Mouse (Mus musculus) embryo, embryonic 10 days (tissue): Measurements from ENCODE around the gene Atg14.
A peak's percentile ranks its signal among the peaks of the same experiment; 100 is the strongest.
"Not testable (repeated sequence)": the region's sequence is repeated elsewhere in the genome, so short reads cannot be mapped to it uniquely, and the experiment has no call there.

Experiments
- DNase-seq: peaks from one replicate; pipeline ENCODE4 v3.0.0-alpha.2; 2015; ENCODE audit warnings: low spot score

The Atg14 gene

GRCm38 (mm10) chr14:47570549-47570948, at the start of gene Atg14:
Gene Atg14, minus strand, starts transcription at chr14:47570649.
- not testable (repeated sequence) for DNase-seq

- DNase-seq = no peak
Observed at GRCm38 (mm10) chr14:47618891-47619290, 48.4 kb upstream of the Atg14 start.

DNA sequence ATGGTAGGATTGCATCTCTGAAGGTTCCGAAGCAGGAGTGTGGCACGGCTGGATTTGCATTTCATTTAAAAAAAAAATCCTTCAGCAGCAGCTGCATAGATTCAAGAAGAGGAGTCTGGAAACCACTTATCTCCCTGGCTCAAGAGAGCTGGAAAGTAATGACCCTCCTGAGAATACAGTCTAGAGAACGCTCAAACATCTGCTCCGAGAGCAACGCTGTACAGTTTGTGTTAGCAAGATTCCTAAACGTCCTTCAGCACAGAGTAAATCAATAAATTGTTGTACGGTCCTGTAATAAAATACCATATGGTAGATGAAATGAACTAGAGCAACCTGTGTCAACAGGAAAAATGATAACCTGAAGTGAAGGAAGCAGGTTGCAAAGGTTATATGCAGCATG, 42.8 kb upstream of the Atg14 start:
- no peak for DNase-seq

DNA sequence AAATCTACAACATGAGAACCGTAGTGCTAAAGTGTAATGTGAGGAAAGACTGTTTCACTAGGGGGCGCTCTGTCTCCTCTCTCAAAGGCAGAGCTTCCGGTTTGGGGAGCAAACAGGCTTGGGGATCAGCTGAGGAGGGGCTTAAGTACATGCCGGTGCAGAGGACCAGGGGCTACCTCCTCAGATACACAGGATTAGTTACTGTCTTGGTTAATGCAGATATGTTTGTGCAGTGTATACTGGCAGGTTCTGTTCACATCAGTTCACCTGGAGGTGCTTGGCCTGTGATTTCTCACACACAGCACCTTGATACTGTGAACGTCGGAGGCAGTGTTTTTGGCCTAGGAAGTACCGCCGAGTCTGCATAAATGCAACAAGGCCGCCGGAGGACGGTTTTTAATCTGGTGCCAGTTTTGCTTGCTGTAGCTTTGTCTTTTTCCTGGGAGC, 27.5 kb upstream of the Atg14 start:
- peak; percentile 86 for DNase-seq

GRCm38 (mm10) chr14:47594426-47595103, 24.1 kb upstream of the Atg14 start:
- no peak for DNase-seq

DNA sequence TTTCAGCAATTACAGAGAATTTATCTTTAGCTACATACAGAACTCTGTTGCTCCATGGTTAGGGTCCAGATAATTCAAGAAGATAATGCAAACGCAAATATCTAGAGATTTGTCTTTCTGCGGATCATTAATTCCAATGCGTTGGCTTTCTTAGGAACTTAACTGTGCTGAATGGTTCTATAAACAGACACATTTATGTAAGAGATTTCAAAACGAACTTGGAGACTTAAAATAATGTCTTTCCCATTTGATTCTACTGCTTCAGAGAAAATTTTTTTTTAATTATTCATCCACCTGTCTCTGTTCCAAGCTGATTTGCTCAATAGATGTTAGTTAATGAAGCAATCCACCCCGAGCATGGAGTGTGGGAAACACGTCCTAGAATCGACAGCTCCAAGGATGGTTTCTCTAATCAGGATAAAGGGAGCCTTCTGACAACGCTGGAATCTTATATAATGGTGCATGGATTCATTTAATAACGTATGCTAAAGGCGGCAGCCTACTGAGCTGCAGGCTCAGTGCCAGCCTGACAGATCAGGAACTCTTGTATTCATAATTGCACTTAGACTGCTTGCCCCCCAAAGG, 20.0 kb upstream of the Atg14 start:
- no peak for DNase-seq

- DNase-seq = no peak
Observed at GRCm38 (mm10) chr14:47589444-47589843, 19.0 kb upstream of the Atg14 start.

- no peak for DNase-seq
Observed at GRCm38 (mm10) chr14:47584346-47584745, 13.9 kb upstream of the Atg14 start.

- no peak for DNase-seq
Observed at GRCm38 (mm10) chr14:47581681-47582080, 11.2 kb upstream of the Atg14 start.

DNA sequence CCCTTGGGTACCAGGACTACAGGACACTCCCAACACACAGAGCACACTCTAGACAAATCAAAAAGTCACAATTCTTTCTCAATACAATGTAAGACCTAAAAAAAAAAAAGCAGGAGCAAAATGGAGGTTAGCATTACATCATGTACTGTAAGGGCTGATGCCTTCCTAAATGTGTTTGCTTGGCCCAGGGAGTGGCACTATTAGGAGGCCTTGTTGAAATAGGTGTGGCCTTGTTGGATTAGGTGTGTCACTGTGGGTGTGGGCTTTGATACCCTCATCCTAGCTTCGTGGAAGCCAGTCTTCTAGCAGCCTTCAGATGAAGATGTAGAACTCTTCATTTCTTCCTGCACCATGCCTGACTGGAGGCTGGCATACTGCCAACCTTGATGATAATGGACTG, 10.8 kb upstream of the Atg14 start:
- DNase-seq = no peak

DNA sequence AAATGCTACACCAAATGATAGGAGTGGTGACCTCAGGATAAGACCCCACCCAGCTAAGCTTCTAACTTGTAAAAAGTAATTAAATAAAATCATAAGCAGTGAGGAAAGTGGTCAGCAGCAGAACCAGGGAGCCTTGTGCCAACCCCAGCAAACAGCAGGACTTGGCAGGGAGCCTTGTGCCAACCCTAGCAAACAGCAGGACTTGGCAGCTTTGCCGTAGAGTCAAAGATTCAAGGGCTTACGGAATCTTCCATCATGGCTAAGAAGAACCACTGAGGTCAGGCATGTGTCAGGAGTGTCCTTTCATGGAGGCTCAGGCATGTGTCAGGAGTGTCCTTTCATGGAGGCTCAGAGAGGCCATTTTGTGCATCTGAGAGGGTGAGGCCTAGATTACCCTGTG, 7.6 kb upstream of the Atg14 start:
- no peak for DNase-seq

DNA sequence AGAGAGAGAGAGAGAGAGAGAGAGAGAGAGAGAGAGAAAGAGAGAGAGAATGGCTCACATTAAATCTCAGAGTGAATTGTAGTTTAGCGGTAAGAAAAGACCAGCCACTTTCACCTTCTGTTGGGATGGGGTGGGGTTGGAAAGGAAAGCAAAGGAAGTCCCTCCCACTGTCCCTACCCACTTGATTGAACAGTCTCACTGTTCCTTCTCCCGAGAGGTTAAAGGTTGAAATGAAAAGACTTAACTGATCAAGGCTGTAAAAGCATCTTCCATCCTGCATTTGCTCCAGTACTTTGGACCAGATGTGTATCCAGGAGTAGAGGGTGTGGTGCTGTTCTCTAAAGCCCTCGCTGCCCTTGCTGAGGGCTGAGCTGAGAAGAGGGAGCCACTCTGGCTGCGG, 6.2 kb upstream of the Atg14 start:
- DNase-seq = no peak

DNA sequence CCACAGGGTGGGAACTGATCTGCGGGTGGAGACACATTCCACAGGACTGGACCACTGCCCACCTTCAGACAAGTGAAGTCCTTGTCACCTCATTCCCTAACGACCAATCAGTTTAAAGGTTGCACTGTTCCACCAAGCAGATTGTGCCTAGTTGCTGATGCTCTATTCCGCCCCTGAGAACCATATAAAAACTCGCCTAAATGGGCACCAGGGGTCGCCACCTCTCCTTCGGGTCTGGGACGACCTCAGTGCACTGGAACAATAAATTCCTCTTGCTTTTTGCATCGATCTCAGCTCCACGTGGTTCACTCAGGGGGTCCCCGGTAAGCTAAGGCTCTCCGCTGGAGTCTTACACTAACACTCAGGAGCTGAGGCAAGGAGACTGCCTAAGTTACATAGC, 4.3 kb upstream of the Atg14 start:
- DNase-seq = no peak

DNA sequence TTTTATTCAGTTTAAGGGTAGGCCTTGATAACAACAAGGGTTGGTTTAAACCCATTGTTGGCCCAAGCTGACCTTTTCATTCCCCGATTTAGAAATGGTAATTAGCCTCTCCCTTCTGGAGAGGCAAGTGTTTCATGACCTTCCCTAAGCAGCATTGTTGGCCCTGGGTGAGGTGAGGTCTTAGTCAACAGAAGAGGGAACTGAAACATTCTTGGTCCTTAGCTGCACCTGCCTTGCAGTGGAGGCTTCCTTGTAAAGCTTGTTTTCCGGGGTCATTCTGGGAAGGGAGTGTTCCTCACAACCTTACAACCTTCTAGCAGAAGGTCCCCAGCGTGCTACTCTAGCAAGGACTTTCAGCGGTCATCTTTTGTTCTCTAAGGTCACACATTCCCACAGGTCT, 2.3 kb upstream of the Atg14 start:
- DNase-seq = no peak

- DNase-seq = peak; percentile 94
Observed at GRCm38 (mm10) chr14:47567962-47568652, 2.3 kb downstream of the Atg14 start.

GRCm38 (mm10) chr14:47563106-47563505, 7.3 kb downstream of the Atg14 start:
- DNase-seq = no peak

DNA sequence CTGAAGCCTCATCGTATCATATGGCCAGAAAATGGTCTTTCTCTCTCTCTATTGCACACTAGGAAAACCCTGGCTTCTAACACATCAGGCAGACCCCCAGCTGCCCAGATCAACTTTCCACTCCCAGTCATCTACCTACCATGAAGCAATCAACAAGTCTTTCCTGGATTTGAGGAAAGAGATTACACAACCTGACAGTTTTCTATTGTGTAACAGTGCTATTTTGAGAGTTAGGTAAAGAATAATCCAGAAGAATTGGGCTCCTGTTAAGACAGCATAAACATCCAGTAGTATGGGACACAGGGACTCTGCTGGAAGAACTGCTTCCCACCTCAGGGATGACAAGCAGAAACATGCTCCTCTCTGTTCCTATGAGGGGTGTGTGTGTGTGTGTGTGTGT, 7.9 kb downstream of the Atg14 start:
- no peak for DNase-seq

DNA sequence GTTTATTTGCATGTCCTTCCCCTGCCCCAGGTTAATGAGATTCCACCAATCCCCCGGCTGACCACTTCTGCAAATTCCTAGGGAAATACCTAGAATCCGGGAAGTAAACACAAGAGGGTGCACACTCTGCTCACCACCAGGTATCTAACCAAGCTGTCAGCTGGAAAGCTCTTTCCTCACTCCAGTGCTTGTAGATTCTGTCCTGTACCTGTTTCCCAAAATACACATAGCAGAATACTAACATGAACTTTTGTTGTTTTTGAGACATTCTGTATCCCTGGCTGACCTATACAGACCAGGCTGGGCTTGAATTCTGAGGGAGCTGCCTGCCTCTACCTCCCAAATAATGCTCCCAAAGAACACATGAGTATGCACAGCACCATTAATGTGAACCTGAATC, 9.7 kb downstream of the Atg14 start:
- DNase-seq = no peak

- DNase-seq = no peak
Observed at GRCm38 (mm10) chr14:47555225-47555624, 15.2 kb downstream of the Atg14 start.

DNA sequence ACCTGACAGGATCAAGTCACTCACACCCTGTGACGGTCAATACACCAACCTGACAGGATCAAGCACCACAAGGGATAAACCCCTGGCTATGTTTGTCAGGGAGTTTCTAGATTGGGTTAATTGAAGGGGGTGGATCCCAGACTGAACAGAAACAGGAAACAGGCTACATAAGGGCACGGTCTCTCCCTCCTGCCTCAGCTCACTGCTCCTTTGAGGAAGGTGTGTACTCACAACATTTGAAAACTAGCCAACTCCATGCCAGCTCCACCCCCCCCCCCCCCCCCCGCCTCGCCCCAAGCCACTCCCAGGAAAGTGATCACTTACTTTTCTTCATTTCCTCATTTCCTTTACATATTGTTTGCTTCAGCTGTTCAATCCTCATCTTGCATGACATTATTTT, 16.2 kb downstream of the Atg14 start:
- no peak for DNase-seq

DNA sequence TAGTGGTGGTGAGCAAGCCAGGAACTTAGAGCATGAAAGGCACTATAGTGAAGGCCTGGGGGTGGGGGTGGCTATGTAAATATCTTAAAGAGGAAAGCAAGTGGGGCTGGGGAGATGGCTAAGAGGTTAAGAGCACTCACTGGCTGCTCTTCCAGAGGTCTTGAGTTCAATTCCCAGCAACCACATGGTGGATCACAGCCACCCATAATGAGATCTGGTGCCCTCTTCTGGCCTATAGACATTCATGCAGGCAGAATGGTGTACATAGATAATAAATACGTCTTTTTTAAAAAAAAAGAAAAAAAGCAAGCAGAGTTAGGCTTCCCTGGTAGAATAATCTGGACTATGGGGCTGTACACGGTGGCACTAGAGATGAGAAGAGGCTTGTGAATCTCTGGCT, 17.1 kb downstream of the Atg14 start:
- DNase-seq = no peak

GRCm38 (mm10) chr14:47551668-47552067, 18.8 kb downstream of the Atg14 start:
- no peak for DNase-seq

DNA sequence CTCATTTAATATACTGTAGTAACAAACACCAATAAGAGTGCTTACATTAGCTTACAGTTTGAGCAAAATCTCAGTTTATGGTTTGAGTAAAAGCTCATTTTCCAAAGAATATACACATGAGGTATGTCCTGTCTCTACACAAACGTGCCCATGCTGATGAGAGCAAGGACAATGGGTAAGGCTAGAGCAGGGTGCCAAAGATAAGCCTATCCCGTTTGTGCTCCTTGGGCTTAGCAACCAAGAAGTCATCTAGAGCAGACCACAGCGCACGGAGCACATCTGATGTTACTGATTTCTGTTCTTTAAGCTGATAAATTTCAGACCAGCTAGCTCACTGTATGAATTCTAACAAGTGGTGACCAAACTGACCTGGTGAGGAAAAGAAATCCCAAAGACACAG, 25.6 kb downstream of the Atg14 start:
- no peak for DNase-seq

DNA sequence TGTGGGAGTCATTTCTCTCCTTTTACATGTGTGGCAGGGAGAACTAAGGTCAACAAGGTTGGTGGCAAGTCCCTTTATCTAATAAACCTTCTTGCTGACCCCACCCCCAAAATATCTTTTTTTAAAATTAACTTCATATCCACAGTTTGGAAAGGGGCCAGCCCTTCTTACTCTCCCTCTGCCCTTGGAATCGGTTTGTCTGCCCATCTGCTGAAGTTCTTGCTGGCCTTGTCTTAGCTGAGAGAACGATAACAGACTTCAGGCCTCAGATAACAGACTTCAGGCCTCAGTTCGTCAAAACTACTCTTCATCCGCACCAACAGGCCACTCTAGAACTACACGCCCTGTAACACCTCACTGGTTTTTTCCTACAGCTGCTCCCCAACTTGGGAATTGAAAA, 26.2 kb downstream of the Atg14 start:
- DNase-seq = no peak
